Mouse (Mus musculus): Measurements from ENCODE around the gene Hbp1.

- no peak for TF ChIP-seq CTCF (IDR thresholded peaks at IDR 0.05; ENCODE audit: extremely low read depth, insufficient read length, insufficient replicate concordance, low read depth, low read length)
- TF ChIP-seq POLR2A (IDR thresholded peaks at IDR 0.05; ENCODE audit: low read depth, low read length), result no peak
These were observed 48.4 kb upstream of the Hbp1 start for GRCm38 (mm10) chr12:31998706-31999105.
